Mouse (Mus musculus) liver, adult (tissue): ENCODE data around the gene Tmem62.

Experiments
- GATA4 ChIP-seq: IDR thresholded peaks from 2 replicates; pipeline ENCODE4 v1.6.1; 2014; ENCODE audit warnings: mild to moderate bottlenecking, low read length; ENCODE audit not compliant: insufficient replicate concordance

The Tmem62 gene

GRCm38 (mm10) chr2:121017151-121017550 is 40.3 kb downstream of the Tmem62 start:
- no peak for TF ChIP-seq GATA4

GRCm38 (mm10) chr2:121022918-121023317 is 46.1 kb downstream of the Tmem62 start:
- TF ChIP-seq GATA4 = no peak

- no peak for TF ChIP-seq GATA4
These were observed 60.0 kb downstream of the Tmem62 start, which contains the start of gene Epb42 for GRCm38 (mm10) chr2:121036733-121037341. Epb42 (minus strand) TSS chr2:121037072.

DNA sequence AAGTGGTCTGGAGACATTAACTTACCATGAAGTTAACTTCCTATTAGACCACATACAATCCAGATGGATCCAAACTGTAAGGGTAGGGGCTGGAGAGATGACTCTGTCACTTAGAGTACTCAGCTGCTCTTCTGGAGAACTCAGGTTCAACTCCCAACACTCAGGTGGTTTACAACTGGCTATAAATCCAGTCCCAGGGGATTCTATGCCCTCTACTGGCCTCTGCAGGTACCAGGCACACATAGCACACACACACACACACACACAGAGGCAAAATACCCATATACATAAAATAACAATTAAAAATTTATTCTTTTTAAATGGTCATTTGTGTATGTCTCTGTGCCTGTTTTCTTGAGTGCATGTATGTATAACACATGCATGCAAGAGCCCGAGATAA is 62.6 kb downstream of the Tmem62 start:
- no peak for TF ChIP-seq GATA4

GRCm38 (mm10) chr2:121041098-121041497 is 64.3 kb downstream of the Tmem62 start:
- no peak for TF ChIP-seq GATA4

GRCm38 (mm10) chr2:121045653-121046052 is 68.8 kb downstream of the Tmem62 start:
- TF ChIP-seq GATA4 = no peak

DNA sequence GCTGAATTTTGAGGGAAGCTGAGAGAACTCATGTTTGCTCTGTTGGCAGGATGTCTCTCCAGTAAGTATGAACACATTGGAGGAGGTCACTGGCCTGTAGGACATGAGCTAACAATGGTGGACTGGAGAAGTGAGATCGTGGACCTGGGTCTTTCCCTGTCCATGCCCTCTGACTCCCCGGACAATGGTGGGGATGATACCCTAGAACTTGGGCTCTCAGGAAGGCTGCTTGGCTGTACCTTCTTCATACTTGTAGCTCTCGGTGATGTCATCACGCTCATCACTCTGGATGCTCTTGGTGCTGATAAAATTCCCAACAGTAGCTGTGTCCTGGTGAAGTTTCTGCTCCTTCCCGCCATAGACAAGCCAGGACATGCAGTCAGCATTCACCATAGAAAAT is 75.4 kb downstream of the Tmem62 start:
- TF ChIP-seq GATA4 = no peak

DNA sequence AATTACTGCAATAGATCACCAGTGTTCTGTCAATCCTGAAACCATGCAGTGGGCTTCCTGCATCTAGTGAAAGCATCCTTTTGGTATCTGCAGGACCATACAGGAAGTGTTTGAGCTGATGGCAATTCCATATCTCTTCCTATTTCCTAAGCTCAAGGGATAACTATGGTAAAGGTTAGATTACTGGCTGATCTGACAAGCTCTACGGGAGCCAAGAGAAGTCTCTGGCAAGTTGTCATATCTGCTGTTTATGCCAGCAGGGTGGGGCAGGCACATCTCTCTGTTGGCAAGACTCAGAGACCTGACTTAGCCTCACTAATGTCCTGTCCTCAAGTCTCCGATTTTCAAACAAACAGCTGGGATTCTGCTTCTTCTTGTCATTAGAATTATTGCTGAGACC is 77.2 kb downstream of the Tmem62 start:
- TF ChIP-seq GATA4 = no peak

DNA sequence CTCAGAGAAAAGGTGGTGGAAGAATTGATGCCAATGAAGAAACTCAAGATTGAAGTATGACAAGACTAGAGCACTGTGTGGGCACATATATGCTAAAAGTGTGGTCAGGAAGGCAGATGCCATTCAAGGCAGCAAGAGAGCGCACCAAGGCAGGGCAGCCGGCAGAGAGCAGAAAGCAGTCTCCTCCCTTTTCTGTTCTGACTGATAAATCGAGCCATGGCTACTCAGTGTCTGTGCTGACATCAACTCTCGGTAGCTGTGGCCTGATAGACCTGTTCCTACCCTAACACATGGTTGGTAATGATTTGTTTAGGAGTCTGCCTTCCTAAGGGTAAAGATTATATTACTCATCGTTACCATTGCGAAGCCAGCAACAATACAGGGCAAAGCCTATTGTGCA is 79.1 kb downstream of the Tmem62 start:
- no peak for TF ChIP-seq GATA4
